9 mouse cellular contexts compared by ENCODE assay signal in genomic region chr19:47511294-47511675, GRCm38 (mm10). TPM values are rescaled to one million over a fixed set of nuclear protein-coding genes. Genes with fewer than 3 reads are reported as not detected.
A peak's percentile ranks its signal among the peaks of the same experiment; 100 is the strongest.
DNase-seq lines count a peak whose midpoint lies in the region; ATAC-seq and TF ChIP-seq lines count a peak whose summit lies in the region.
"Had no signal": no experiment of that assay in that cellular context is flagged by ENCODE, and none has a peak within 500 bp of the region (broad histone marks: within the 10 kb centered on the region; RNA-seq: fewer than 3 reads in every experiment).

No protein-coding gene starts in this region.

- no peak overlapping the region for H3K9ac ChIP-seq in heart, embryonic 14.5 days (ENCODE audit: low read length)
- H3K9ac ChIP-seq in forebrain, postnatal 0 days: no peak overlapping the region
- 0 out of 2 replicates have a peak overlapping the region, but pooled peaks have one; percentile 24 for H3K9ac ChIP-seq in midbrain, embryonic 13.5 days (replicated peaks)

- 73% methylated on average over 7 of the region's 7 CpGs for WGBS in heart, embryonic 14.5 days
- WGBS in forebrain, postnatal 0 days: 55% methylated on average over 7 of the region's 7 CpGs
- WGBS in midbrain, embryonic 13.5 days: 62% methylated on average over 7 of the region's 7 CpGs

- no peak for DNase-seq in heart, adult 18-20 months
- DNase-seq in CD4-positive, CD25-positive, alpha-beta regulatory T cell, adult 2 months (ENCODE audit: low read depth, low spot score): peak; percentile 82
- no peak for DNase-seq in forebrain, postnatal 0 days
- DNase-seq in embryo, embryonic 9.5 days (ENCODE audit: extremely low spot score): no peak
- no peak for DNase-seq in ovary, adult 18-20 months (ENCODE audit: low spot score)
- no peak for DNase-seq in urinary bladder, postnatal 4 days (ENCODE audit: low spot score in 2 of 2)
- DNase-seq: cerebellum, adult 9-11 months had no signal

- peak overlapping the region; percentile 85 to 86 for H3K27ac ChIP-seq in heart, embryonic 14.5 days (replicated peaks in 1 of 2; ENCODE audit: control insufficient read depth in 1 of 2, insufficient read depth in 1 of 2, low read depth in 2 of 2, low read length in 2 of 2)
- H3K27ac ChIP-seq in forebrain, postnatal 0 days (ENCODE audit: low read depth, low read length): peak overlapping the region; percentile 24; the same call in 1 of the 2 replicates
- H3K27ac ChIP-seq in midbrain, embryonic 13.5 days: peak overlapping the region; percentile 54

- H3K4me3 ChIP-seq in heart, embryonic 14.5 days (ENCODE audit: control insufficient read depth in 1 of 2, insufficient read depth in 1 of 2, low read depth in 1 of 2, low read length in 2 of 2): no peak overlapping the region
- no peak overlapping the region for H3K4me3 ChIP-seq in forebrain, postnatal 0 days (ENCODE audit: low read depth, low read length)
- no peak overlapping the region for H3K4me3 ChIP-seq in midbrain, embryonic 13.5 days (replicated peaks)

- H3K4me2 ChIP-seq in heart, embryonic 14.5 days (ENCODE audit: low read length): no peak overlapping the region
- H3K4me2 ChIP-seq in forebrain, postnatal 0 days (ENCODE audit: low read depth): no peak overlapping the region
- peak overlapping the region; percentile 25 for H3K4me2 ChIP-seq in midbrain, embryonic 13.5 days (replicated peaks)

- TF ChIP-seq CTCF in forebrain, postnatal 0 days (IDR thresholded peaks at IDR 0.05; ENCODE audit: low read depth): no peak

- H3K36me3 ChIP-seq in heart, embryonic 14.5 days (ENCODE audit: control insufficient read depth, insufficient read depth, low read length): peaks cover 35% of the 10 kb centered on the region
- peaks cover 22% of the 10 kb centered on the region; the same call in 1 of the 2 replicates for H3K36me3 ChIP-seq in forebrain, postnatal 0 days (ENCODE audit: insufficient read depth)
- H3K36me3 ChIP-seq in midbrain, embryonic 13.5 days: peaks cover 26% of the 10 kb centered on the region

- ATAC-seq in heart, embryonic 14.5 days (ENCODE audit: insufficient number of reproducible peaks, insufficient read depth, low FRiP score, low read depth): no peak
- no peak for ATAC-seq in forebrain, postnatal 0 days
- ATAC-seq in midbrain, embryonic 13.5 days: no peak

- no peaks in the 10 kb centered on the region for H3K27me3 ChIP-seq in heart, embryonic 14.5 days (ENCODE audit: control insufficient read depth, insufficient read depth, low read length)
- H3K27me3 ChIP-seq in forebrain, postnatal 0 days (ENCODE audit: insufficient read depth, low read length): no peaks in the 10 kb centered on the region
- no peaks in the 10 kb centered on the region for H3K27me3 ChIP-seq in midbrain, embryonic 13.5 days

- H3K4me1 ChIP-seq in heart, embryonic 14.5 days (ENCODE audit: control insufficient read depth in 2 of 2, insufficient read depth in 2 of 2, low read length in 2 of 2): peaks cover 36 to 75% of the 10 kb centered on the region in 2 experiments
- H3K4me1 ChIP-seq in forebrain, postnatal 0 days (ENCODE audit: insufficient read depth): no peaks in the 10 kb centered on the region
- H3K4me1 ChIP-seq in midbrain, embryonic 13.5 days (replicated peaks): peaks cover 22% of the 10 kb centered on the region

- H3K9me3 ChIP-seq in heart, embryonic 14.5 days (ENCODE audit: control insufficient read depth, low read length): no peaks in the 10 kb centered on the region
- H3K9me3 ChIP-seq in forebrain, postnatal 0 days (ENCODE audit: low read length): no peaks in the 10 kb centered on the region
- no peaks in the 10 kb centered on the region for H3K9me3 ChIP-seq in midbrain, embryonic 13.5 days

RNA-seq across cellular contexts. Expression of gene Stn1, which starts 26.0 kb away (rescaled TPM):
- polyA plus RNA-seq in heart, embryonic 14.5 days (2014; fragmentation: Nextera tagmentation; extraction: Ambion mirVana): 38.2 and 38.9 TPM in 2 replicates
- total RNA-seq in heart, adult 18-20 months (2021): 10 to 100 TPM; 17.2 to 17.3 TPM
- 17.1 and 19.6 TPM in 2 replicates for total RNA-seq in forebrain, postnatal 0 days (2014; rRNA removed)
- 20.9 and 22.7 TPM in 2 replicates for polyA plus RNA-seq in forebrain, postnatal 0 days (2015; fragmentation: Nextera tagmentation; extraction: Ambion mirVana)
- polyA plus RNA-seq in midbrain, embryonic 13.5 days (2015; fragmentation: Nextera tagmentation; extraction: Ambion mirVana): 30.2 and 36.3 TPM in 2 replicates

RNA-seq across cellular contexts. Expression of gene Sh3pxd2a, which starts 47.1 kb away (rescaled TPM):
- polyA plus RNA-seq in heart, embryonic 14.5 days (2014; fragmentation: Nextera tagmentation; extraction: Ambion mirVana): 8.5 and 9.7 TPM in 2 replicates
- total RNA-seq in heart, adult 18-20 months (2021): 10 to 100 TPM; 45.5 to 48.7 TPM
- total RNA-seq in forebrain, postnatal 0 days (2014; rRNA removed): 16.1 and 20.8 TPM in 2 replicates
- polyA plus RNA-seq in forebrain, postnatal 0 days (2015; fragmentation: Nextera tagmentation; extraction: Ambion mirVana): 0.98 and 1.2 TPM in 2 replicates
- 2.0 and 2.2 TPM in 2 replicates for polyA plus RNA-seq in midbrain, embryonic 13.5 days (2015; fragmentation: Nextera tagmentation; extraction: Ambion mirVana)

Comparison
In these comparisons a context has a peak if more than half of its experiments do, and no peak if none do; other contexts are left out.
1. H3K27ac ChIP-seq: peak in every context shown above with its lines; median percentile 86 in heart, embryonic 14.5 days; 54 in midbrain, embryonic 13.5 days; 24 in forebrain, postnatal 0 days.